Mouse (Mus musculus) thymus, adult 2 months (tissue): Measurements from ENCODE around the gene Xpo4. TPM values are rescaled to one million over a fixed set of nuclear protein-coding genes. Genes with fewer than 3 reads are reported as not detected.

Experiments
- DNase-seq: peaks from one replicate; pipeline ENCODE4 v3.0.0; 2021
- H3K27ac ChIP-seq: fragments of 200-500 bp; 2 replicates; pipeline ENCODE4 v1.5.1; 2012; ENCODE audit warnings: low read length, control low read depth; ENCODE audit not compliant: control insufficient read depth, insufficient read depth
- H3K27me3 ChIP-seq: fragments of 200-500 bp; 2 replicates; pipeline ENCODE4 v1.6.1; 2012; ENCODE audit warnings: mild to moderate bottlenecking, low read length, moderate library complexity, mixed read lengths; ENCODE audit not compliant: control insufficient read depth, insufficient read depth
- H3K36me3 ChIP-seq: fragments of 200-500 bp; 2 replicates; pipeline ENCODE4 v1.6.1; 2012; ENCODE audit warnings: mild to moderate bottlenecking, low read length, moderate library complexity; ENCODE audit not compliant: control insufficient read depth, insufficient read depth
- H3K4me1 ChIP-seq: fragments of 200-500 bp; replicated peaks from 2 replicates; pipeline ENCODE4 v1.6.1; 2012; ENCODE audit warnings: low read length; ENCODE audit not compliant: control insufficient read depth, insufficient read depth
- H3K4me3 ChIP-seq: fragments of 200-500 bp; 2 replicates; pipeline ENCODE4 v1.5.1; 2012; ENCODE audit warnings: mild to moderate bottlenecking, low read length, control low read depth, moderate library complexity; ENCODE audit not compliant: control insufficient read depth, insufficient read depth
- CTCF ChIP-seq: fragments of 200-500 bp; IDR thresholded peaks from 2 replicates; pipeline ENCODE4 v1.5.1; 2012; ENCODE audit warnings: mild to moderate bottlenecking, control low read depth, low read length, moderate library complexity, borderline replicate concordance; ENCODE audit not compliant: control insufficient read depth, poor library complexity, insufficient read depth; ENCODE audit errors: extremely low read depth
- POLR2A ChIP-seq: fragments of 200-500 bp; IDR thresholded peaks from 2 replicates; pipeline ENCODE4 v1.6.1; 2012; ENCODE audit warnings: mild to moderate bottlenecking, low read length, control low read depth, moderate library complexity; ENCODE audit not compliant: control insufficient read depth, poor library complexity, insufficient read depth; ENCODE audit errors: extremely low read depth
- WGBS: fragments of 180-500 bp; shearing (Covaris S2); methylation state at CpG from one replicate; pipeline ENCODE4 v1.1.7; 2018; 5-methylcytosine and 5-hydroxymethylcytosine counted together
- polyA plus RNA-seq: library from polyadenylated mRNA; depleted of rRNA; stranded (reverse); fragments of >200 nt; gene quantifications from 2 replicates; pipeline ENCODE4 v1.2.3, GENCODE M21; 2012

Gene Xpo4
- polyA plus RNA-seq, 1 experiment = 5.9 TPM

- peaks cover 4% of the 10 kb centered on the region; the same call in 1 of the 2 replicates for H3K36me3 ChIP-seq
- no peak overlapping the region for H3K27ac ChIP-seq
- H3K27me3 ChIP-seq = no peaks in the 10 kb centered on the region
- 24% methylated on average over 6 of the region's 6 CpGs for WGBS
- no peak overlapping the region for H3K4me3 ChIP-seq
- no peak for DNase-seq
- H3K4me1 ChIP-seq = peaks cover 3% of the 10 kb centered on the region
- TF ChIP-seq POLR2A = no peak
Observed at GRCm38 (mm10) chr14:57616339-57616965, 48.8 kb downstream of the Xpo4 start.

DNA sequence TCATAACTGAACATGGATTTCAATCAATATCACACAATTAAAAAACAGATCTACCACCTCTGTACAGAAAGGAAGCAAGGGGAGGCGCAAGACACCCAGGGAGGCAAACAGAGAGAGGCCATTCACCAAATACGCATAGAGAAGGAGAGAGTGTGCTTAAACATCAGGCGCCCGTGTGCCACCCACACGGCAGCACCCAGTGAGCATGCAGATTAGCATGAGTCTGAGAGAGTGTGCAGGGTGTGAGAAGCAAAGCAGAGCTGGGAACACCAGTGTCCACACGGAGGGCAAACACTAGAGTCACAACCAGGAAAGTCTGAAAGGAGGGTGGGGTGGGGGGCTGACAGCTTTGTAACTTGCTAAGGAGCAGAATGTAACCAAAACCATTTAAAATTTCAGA lies 49.4 kb downstream of the Xpo4 start:
- WGBS = 96% methylated on average over 6 of the region's 6 CpGs
- Histone ChIP-seq H3K27ac (peak overlapping the region; percentile 4; the same call in 1 of the 2 replicates), H3K4me3 (no peak overlapping the region), H3K4me1 (peaks cover 3% of the 10 kb centered on the region), H3K27me3 (no peaks in the 10 kb centered on the region), H3K36me3 (peaks cover 6% of the 10 kb centered on the region; the same call in 1 of the 2 replicates)
- DNase-seq = no peak
- TF ChIP-seq POLR2A (no peak), CTCF (no peak)

GRCm38 (mm10) chr14:57611034-57611433 lies 54.2 kb downstream of the Xpo4 start:
- WGBS = 70% methylated on average over 2 of the region's 2 CpGs
- no peak overlapping the region for H3K27ac ChIP-seq
- H3K4me3 ChIP-seq = no peak overlapping the region
- peaks cover 6% of the 10 kb centered on the region; the same call in 1 of the 2 replicates for H3K36me3 ChIP-seq
- peaks cover 3% of the 10 kb centered on the region; the same call in 1 of the 2 replicates for H3K4me1 ChIP-seq
- H3K27me3 ChIP-seq = no peaks in the 10 kb centered on the region
- no peak for TF ChIP-seq POLR2A
- TF ChIP-seq CTCF = no peak
- DNase-seq = no peak

- Histone ChIP-seq H3K27me3 (no peaks in the 10 kb centered on the region), H3K4me1 (no peaks in the 10 kb centered on the region), H3K36me3 (peaks cover 9% of the 10 kb centered on the region; the same call in 1 of the 2 replicates), H3K4me3 (no peak overlapping the region), H3K27ac (no peak overlapping the region)
- TF ChIP-seq POLR2A (no peak), CTCF (no peak)
- 97% methylated on average over 4 of the region's 4 CpGs for WGBS
- DNase-seq = no peak
Observed at GRCm38 (mm10) chr14:57609816-57610329, 55.4 kb downstream of the Xpo4 start.

DNA sequence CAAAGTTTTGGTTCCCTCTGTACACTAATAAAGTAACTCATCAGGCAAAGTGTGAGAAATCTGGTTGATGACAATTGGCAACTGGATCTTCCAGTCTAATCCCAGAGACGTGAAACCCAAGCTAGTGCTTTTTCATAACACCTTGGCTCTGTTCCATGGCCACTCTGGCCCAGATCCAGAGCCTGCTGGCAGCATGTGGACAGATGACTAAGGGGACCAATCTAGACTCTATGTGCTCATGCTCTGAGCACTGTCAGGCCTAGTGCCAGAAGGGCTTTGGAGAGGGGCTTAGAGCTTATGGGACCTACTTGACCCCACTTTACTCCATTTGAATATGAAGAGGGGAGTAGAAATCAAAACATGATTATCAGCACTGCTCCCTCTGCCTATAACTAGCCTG lies 57.7 kb downstream of the Xpo4 start:
- no peak overlapping the region for H3K27ac ChIP-seq
- TF ChIP-seq POLR2A (no peak), CTCF (no peak)
- no peak for DNase-seq
- H3K36me3 ChIP-seq = peaks cover 19% of the 10 kb centered on the region
- no peaks in the 10 kb centered on the region for H3K4me1 ChIP-seq
- no peaks in the 10 kb centered on the region for H3K27me3 ChIP-seq
- 93% methylated on average over 1 of the region's 1 CpGs for WGBS
- H3K4me3 ChIP-seq = no peak overlapping the region

- H3K27ac ChIP-seq = no peak overlapping the region
- WGBS = 94% methylated on average over 8 of the region's 8 CpGs
Observed at GRCm38 (mm10) chr14:57606663-57607365, 58.4 kb downstream of the Xpo4 start.

More at GRCm38 (mm10) chr14:57606663-57607365, 58.4 kb downstream of the Xpo4 start:
- peaks cover 25% of the 10 kb centered on the region for H3K36me3 ChIP-seq
- no peaks in the 10 kb centered on the region for H3K4me1 ChIP-seq
- no peak for TF ChIP-seq POLR2A
- TF ChIP-seq CTCF = no peak
- no peaks in the 10 kb centered on the region for H3K27me3 ChIP-seq
- DNase-seq = no peak
- no peak overlapping the region for H3K4me3 ChIP-seq
